Mouse (Mus musculus): ENCODE measurements around the gene Gimap4.

GRCm38 (mm10) chr6:48692962-48693361 lies 8.6 kb downstream of the Gimap4 start:
- no peak for TF ChIP-seq ZNF384 (IDR thresholded peaks at IDR 0.05; ENCODE audit: low read depth, low read length)
- TF ChIP-seq TBP (conservative IDR thresholded peaks at IDR 0.05; ENCODE audit: low read depth, low read length), result no peak
